Mouse (Mus musculus) kidney, postnatal 25 days (tissue): ENCODE data around the gene 4930432K21Rik.

Experiments
- DNase-seq, 2 experiments: peaks; one replicate each; pipeline ENCODE4 v3.0.0; 2021; ENCODE audit warnings: mixed read lengths in 2 of 2

Gene 4930432K21Rik

GRCm38 (mm10) chr8:84193566-84193965, 45.7 kb downstream of the 4930432K21Rik start:
- DNase-seq, result no peak

GRCm38 (mm10) chr8:84194224-84194743, 46.5 kb downstream of the 4930432K21Rik start:
- no peak for DNase-seq

- DNase-seq, result peak; percentile 90 to 94
Observed at GRCm38 (mm10) chr8:84197141-84197921, 49.5 kb downstream of the 4930432K21Rik start.

- peak; percentile 83 to 94 for DNase-seq
Observed at GRCm38 (mm10) chr8:84197922-84198774, 50.3 kb downstream of the 4930432K21Rik start.

- DNase-seq, result no peak
Observed at GRCm38 (mm10) chr8:84198871-84199270, 51.0 kb downstream of the 4930432K21Rik start.

GRCm38 (mm10) chr8:84199348-84200125, 51.7 kb downstream of the 4930432K21Rik start:
- no peak for DNase-seq

- DNase-seq, result no peak
Observed at GRCm38 (mm10) chr8:84200126-84200555, 52.3 kb downstream of the 4930432K21Rik start.

- DNase-seq, result peak; percentile 79 to 91
Observed at GRCm38 (mm10) chr8:84200652-84201544, 53.1 kb downstream of the 4930432K21Rik start.

- peak; percentile 73 to 92 for DNase-seq
Observed at GRCm38 (mm10) chr8:84201545-84202245, 53.9 kb downstream of the 4930432K21Rik start.

- DNase-seq, result peak; percentile 55 to 82
Observed at GRCm38 (mm10) chr8:84202466-84202865, 54.6 kb downstream of the 4930432K21Rik start.

- DNase-seq, result peak; percentile 86 to 95
Observed at GRCm38 (mm10) chr8:84202938-84203917, 55.4 kb downstream of the 4930432K21Rik start.

- DNase-seq, result peak; percentile 77 to 89
Observed at GRCm38 (mm10) chr8:84203975-84204772, 56.3 kb downstream of the 4930432K21Rik start.

- no peak for DNase-seq
Observed at GRCm38 (mm10) chr8:84205073-84205472, 57.2 kb downstream of the 4930432K21Rik start.

- DNase-seq, result no peak
Observed at GRCm38 (mm10) chr8:84206666-84207065, 58.8 kb downstream of the 4930432K21Rik start.

- peak; percentile 65 to 86 for DNase-seq
Observed at GRCm38 (mm10) chr8:84207811-84208210, 60.0 kb downstream of the 4930432K21Rik start.

- peak; percentile 60 to 69 for DNase-seq
Observed at GRCm38 (mm10) chr8:84208381-84209380, 60.9 kb downstream of the 4930432K21Rik start.

- peak; percentile 81 to 90 for DNase-seq
Observed at GRCm38 (mm10) chr8:84210167-84210791, 62.5 kb downstream of the 4930432K21Rik start.
